ENCODE assay signal across 9 mouse cellular contexts in genomic region chr19:38263829-38264504, GRCm38 (mm10). TPM values are rescaled to one million over a fixed set of nuclear protein-coding genes. Genes with fewer than 3 reads are reported as not detected.
A peak's percentile ranks its signal among the peaks of the same experiment; 100 is the strongest.
DNase-seq lines count a peak whose midpoint lies in the region; ATAC-seq and TF ChIP-seq lines count a peak whose summit lies in the region.
"Had no signal": no experiment of that assay in that cellular context is flagged by ENCODE, and none has a peak within 500 bp of the region (broad histone marks: within the 10 kb centered on the region; RNA-seq: fewer than 3 reads in every experiment).

No protein-coding gene starts in this region.

- 0 out of 2 replicates have a peak overlapping the region, but pooled peaks have one; percentile 22 for H3K9ac ChIP-seq in embryonic facial prominence, embryonic 14.5 days (ENCODE audit: low read depth, low read length)
- no peak overlapping the region for H3K9ac ChIP-seq in heart, postnatal 0 days (replicated peaks; ENCODE audit: low read depth, low read length)
- H3K9ac ChIP-seq in neural tube, embryonic 11.5 days (ENCODE audit: low read length), result no peak overlapping the region

- TF ChIP-seq EP300 in heart, postnatal 0 days (IDR thresholded peaks at IDR 0.05; ENCODE audit: low read depth), result no peak

- no peak overlapping the region for H3K27ac ChIP-seq in embryonic facial prominence, embryonic 14.5 days (replicated peaks; ENCODE audit: low read depth, low read length)
- H3K27ac ChIP-seq in heart, postnatal 0 days (ENCODE audit: low read depth), result no peak overlapping the region
- no peak overlapping the region for H3K27ac ChIP-seq in neural tube, embryonic 11.5 days (ENCODE audit: low read depth, low read length)

- no peaks in the 10 kb centered on the region for H3K9me3 ChIP-seq in embryonic facial prominence, embryonic 14.5 days (ENCODE audit: control insufficient read depth, low read length)
- no peaks in the 10 kb centered on the region for H3K9me3 ChIP-seq in heart, postnatal 0 days (replicated peaks; ENCODE audit: control insufficient read depth, low read length)
- H3K9me3 ChIP-seq in neural tube, embryonic 11.5 days (ENCODE audit: control insufficient read depth, low read length), result no peaks in the 10 kb centered on the region

- peak overlapping the region; percentile 12 for H3K4me3 ChIP-seq in embryonic facial prominence, embryonic 14.5 days (ENCODE audit: low read depth, low read length)
- peak overlapping the region; percentile 22; the same call in 1 of the 2 replicates for H3K4me3 ChIP-seq in heart, postnatal 0 days (ENCODE audit: low read depth, low read length)
- no peak overlapping the region for H3K4me3 ChIP-seq in neural tube, embryonic 11.5 days (ENCODE audit: low read depth, low read length)

- no peaks in the 10 kb centered on the region for H3K36me3 ChIP-seq in embryonic facial prominence, embryonic 14.5 days (ENCODE audit: control insufficient read depth, insufficient read depth, low read length)
- H3K36me3 ChIP-seq in heart, postnatal 0 days (replicated peaks; ENCODE audit: control insufficient read depth, insufficient read depth, low read length), result no peaks in the 10 kb centered on the region
- H3K36me3 ChIP-seq in neural tube, embryonic 11.5 days (ENCODE audit: control insufficient read depth, insufficient read depth, low read length), result no peaks in the 10 kb centered on the region

- peaks cover 5% of the 10 kb centered on the region; the same call in 1 of the 2 replicates for H3K27me3 ChIP-seq in embryonic facial prominence, embryonic 14.5 days (replicated peaks; ENCODE audit: control insufficient read depth, insufficient read depth, low read length)
- H3K27me3 ChIP-seq in heart, postnatal 0 days (ENCODE audit: control insufficient read depth, insufficient read depth, low read length), result peaks cover 5% of the 10 kb centered on the region; the same call in 1 of the 2 replicates
- H3K27me3 ChIP-seq in neural tube, embryonic 11.5 days (ENCODE audit: control insufficient read depth, insufficient read depth, low read length), result no peaks in the 10 kb centered on the region

- H3K4me2 ChIP-seq in embryonic facial prominence, embryonic 14.5 days (ENCODE audit: low read depth, low read length), result peak overlapping the region; percentile 49
- H3K4me2 ChIP-seq in heart, postnatal 0 days (ENCODE audit: low read depth, low read length), result peak overlapping the region; percentile 46
- peak overlapping the region; percentile 1 for H3K4me2 ChIP-seq in neural tube, embryonic 11.5 days (ENCODE audit: low read depth)

- peaks cover 12% of the 10 kb centered on the region for H3K4me1 ChIP-seq in embryonic facial prominence, embryonic 14.5 days (ENCODE audit: control insufficient read depth, insufficient read depth, low read length)
- no peaks in the 10 kb centered on the region for H3K4me1 ChIP-seq in heart, postnatal 0 days (ENCODE audit: control insufficient read depth, insufficient read depth)
- no peaks in the 10 kb centered on the region for H3K4me1 ChIP-seq in neural tube, embryonic 11.5 days (ENCODE audit: control insufficient read depth, insufficient read depth, low read length)

- peak; percentile 10; the same call in 1 of the 2 replicates for ATAC-seq in embryonic facial prominence, embryonic 14.5 days (ENCODE audit: low read depth)
- no peak; the same call in 1 of the 2 replicates for ATAC-seq in heart, postnatal 0 days (ENCODE audit: insufficient read depth, low read depth)
- no peak for ATAC-seq in neural tube, embryonic 11.5 days (ENCODE audit: insufficient read depth, low FRiP score, low TSS enrichment)

- 13% methylated on average over 13 of the region's 14 CpGs for WGBS in embryonic facial prominence, embryonic 14.5 days
- 25% methylated on average over 14 of the region's 14 CpGs for WGBS in heart, postnatal 0 days
- WGBS in neural tube, embryonic 11.5 days, result 22% methylated on average over 14 of the region's 14 CpGs

- DNase-seq in adrenal gland, adult 2 months, result peak; percentile 15
- DNase-seq in adrenal gland, adult 8-10 months, result no peak
- DNase-seq in adrenal gland, postnatal 25 days, result peak; percentile 16
- DNase-seq in embryonic facial prominence, embryonic 14.5 days (ENCODE audit: low spot score), result peak; percentile 63
- DNase-seq in heart, postnatal 0 days (ENCODE audit: low spot score), result peak; percentile 35
- DNase-seq in layer of hippocampus, postnatal 36 days, result peak; percentile 81 to 83
- DNase-seq in neural tube, embryonic 11.5 days (ENCODE audit: low spot score), result peak; percentile 35
- no peak for DNase-seq in urinary bladder, adult 18-20 months (ENCODE audit: low spot score in 2 of 2)

- TF ChIP-seq CTCF in heart, postnatal 0 days (IDR thresholded peaks at IDR 0.05; ENCODE audit: low read depth), result peak; percentile 40

RNA-seq across cellular contexts. Expression of gene Lgi1, which starts 0.4 kb away (rescaled TPM):
- total RNA-seq in adrenal gland, adult 2 months (2021), result 1 to 10 TPM in 1 of 2 experiments, under 1 TPM in 1; 0.43 to 1.8 TPM
- polyA plus RNA-seq in adrenal gland, adult 2 months (2012; rRNA removed), result 0.09 TPM in 2 replicates
- total RNA-seq in adrenal gland, adult 8-10 months (2022), result under 1 TPM; 0.42 to 0.84 (median 0.56) TPM
- total RNA-seq in adrenal gland, postnatal 25 days (2021), result 1.2 and 2.0 TPM in 2 replicates
- 5.9 and 6.1 TPM in 2 replicates for polyA plus RNA-seq in embryonic facial prominence, embryonic 14.5 days (2014; fragmentation: Nextera tagmentation; extraction: Ambion mirVana)
- not detected in 2 replicates for total RNA-seq in heart, postnatal 0 days (2014; rRNA removed; ENCODE audit: low replicate concordance)
- 0.18 TPM in 1 of 2 replicates, not detected in the other for polyA plus RNA-seq in heart, postnatal 0 days (2015; fragmentation: Nextera tagmentation; extraction: Ambion mirVana)
- 100 to 1,000 TPM; 189 to 201 TPM for total RNA-seq in layer of hippocampus, postnatal 36 days (2021)
- 0.40 and 0.70 TPM in 2 replicates for polyA plus RNA-seq in neural tube, embryonic 11.5 days (2014; fragmentation: Nextera tagmentation; extraction: Ambion mirVana)
- total RNA-seq: hematopoietic stem cell, adult 5-6 weeks had no signal

RNA-seq across cellular contexts. Expression of gene Fra10ac1, which starts 40.0 kb away (rescaled TPM):
- total RNA-seq in adrenal gland, adult 2 months (2021), result 10 to 100 TPM; 11.2 to 16.3 TPM
- 2.6 and 4.5 TPM in 2 replicates for polyA plus RNA-seq in adrenal gland, adult 2 months (2012; rRNA removed)
- total RNA-seq in adrenal gland, adult 8-10 months (2022), result 10 to 100 TPM; 13.3 to 20.3 (median 15.6) TPM
- total RNA-seq in adrenal gland, postnatal 25 days (2021), result 19.0 and 22.8 TPM in 2 replicates
- 26.0 and 27.3 TPM in 2 replicates for polyA plus RNA-seq in embryonic facial prominence, embryonic 14.5 days (2014; fragmentation: Nextera tagmentation; extraction: Ambion mirVana)
- 4.1 TPM in 1 of 2 replicates, not detected in the other for total RNA-seq in heart, postnatal 0 days (2014; rRNA removed; ENCODE audit: low replicate concordance)
- polyA plus RNA-seq in heart, postnatal 0 days (2015; fragmentation: Nextera tagmentation; extraction: Ambion mirVana), result 26.2 and 26.6 TPM in 2 replicates
- total RNA-seq in layer of hippocampus, postnatal 36 days (2021), result 10 to 100 TPM; 19.6 to 21.9 TPM
- 38.5 and 40.3 TPM in 2 replicates for polyA plus RNA-seq in neural tube, embryonic 11.5 days (2014; fragmentation: Nextera tagmentation; extraction: Ambion mirVana)

Comparison
In these comparisons a context has a peak if more than half of its experiments do, and no peak if none do; other contexts are left out.
1. DNase-seq: peak in adrenal gland, adult 2 months (single experiment), adrenal gland, postnatal 25 days (single experiment), embryonic facial prominence, embryonic 14.5 days (single experiment), heart, postnatal 0 days (single experiment), layer of hippocampus, postnatal 36 days (2 of 2) and neural tube, embryonic 11.5 days (single experiment); none in adrenal gland, adult 8-10 months (single experiment) and urinary bladder, adult 18-20 months (0 of 2).
2. RNA of gene Lgi1, which starts 0.4 kb away (total RNA-seq): 189 to 201 TPM in layer of hippocampus, postnatal 36 days; 1.2 to 2.0 TPM in adrenal gland, postnatal 25 days, 0.43 to 1.8 TPM in adrenal gland, adult 2 months, 0.42 to 0.84 TPM in adrenal gland, adult 8-10 months and not detected in heart, postnatal 0 days; every median in the first group is over 10 times any median in the second.
3. Peak in every context shown above with its lines, with median percentiles within 50 percentile points of each other: H3K4me2 ChIP-seq.